Mouse (Mus musculus) embryonic facial prominence, embryonic 10.5 days (tissue): ENCODE measurements around the gene Selenov. TPM values are rescaled to one million over a fixed set of nuclear protein-coding genes. Genes with fewer than 3 reads are reported as not detected.

Experiments used
- DNase-seq: peaks from one replicate; pipeline ENCODE4 v3.0.0-alpha.2; 2017; ENCODE audit warnings: low spot score
- H3K27ac ChIP-seq: fragments of 300-500 bp; sonication (generic); replicated peaks from 2 replicates; pipeline ENCODE4 v1.5.1; 2016; ENCODE audit warnings: mild to moderate bottlenecking
- H3K27me3 ChIP-seq: fragments of 300-500 bp; sonication (generic); replicated peaks from 2 replicates; pipeline ENCODE4 v1.6.1; 2016; ENCODE audit warnings: low read depth, mild to moderate bottlenecking; ENCODE audit not compliant: poor library complexity, severe bottlenecking
- H3K36me3 ChIP-seq: fragments of 300-500 bp; sonication (generic); replicated peaks from 2 replicates; pipeline ENCODE4 v1.6.1; 2016; ENCODE audit warnings: mild to moderate bottlenecking, moderate library complexity
- H3K4me1 ChIP-seq: fragments of 300-500 bp; sonication (generic); 2 replicates; pipeline ENCODE4 v1.6.1; 2016
- H3K4me3 ChIP-seq: fragments of 300-500 bp; sonication (generic); 2 replicates; pipeline ENCODE4 v1.5.1; 2016; ENCODE audit warnings: mild to moderate bottlenecking, moderate library complexity
- H3K9me3 ChIP-seq: fragments of 300-500 bp; sonication (generic); 2 replicates; pipeline ENCODE4 v1.6.1; 2016; ENCODE audit warnings: mild to moderate bottlenecking
- WGBS: fragments of 180-500 bp; shearing (Covaris S2); methylation state at CpG from one replicate; pipeline ENCODE4 v1.1.7; 2016; 5-methylcytosine and 5-hydroxymethylcytosine counted together
- polyA plus RNA-seq: library from polyadenylated mRNA; unstranded; fragments of >200 nt; fragmentation: Nextera tagmentation; extraction: Ambion mirVana; gene quantifications from 2 replicates; pipeline ENCODE4 v1.2.1, GENCODE M21; 2016

The Selenov gene
- 0.18 and 0.49 TPM in 2 replicates for polyA plus RNA-seq

GRCm38 (mm10) chr7:28290638-28291590 is at the start of gene Selenov:
Gene Selenov, minus strand, starts transcription at chr7:28291186.
- under 1% methylated on average over 52 of the region's 52 CpGs for WGBS
- H3K27ac ChIP-seq = no peak within 1 kb of the TSS; the same call in 1 of the 2 replicates
- peaks cover 34% of the 10 kb centered on the region for H3K4me1 ChIP-seq
- no peaks in the 10 kb centered on the region for H3K36me3 ChIP-seq
- DNase-seq = peak; percentile 55
- H3K27me3 ChIP-seq = peaks cover 90% of the 10 kb centered on the region
- H3K4me3 ChIP-seq = peak within 1 kb of the TSS; percentile 47
- H3K9me3 ChIP-seq = no peaks in the 10 kb centered on the region

- Histone ChIP-seq H3K27me3 (no peaks in the 10 kb centered on the region), H3K4me1 (peaks cover 35% of the 10 kb centered on the region), H3K4me3 (peak overlapping the region; percentile 99), H3K9me3 (no peaks in the 10 kb centered on the region), H3K27ac (peak overlapping the region; percentile 93), H3K36me3 (peaks cover 25% of the 10 kb centered on the region)
- WGBS = 80% methylated on average over 19 of the region's 19 CpGs
- DNase-seq = peak; percentile 49
These were observed 48.4 kb upstream of the Selenov start for GRCm38 (mm10) chr7:28339213-28339917.

GRCm38 (mm10) chr7:28338108-28338998 is 47.4 kb upstream of the Selenov start, which contains the start of gene Supt5:
Gene Supt5, minus strand, starts transcription at chr7:28338746.
- Histone ChIP-seq H3K4me3 (peak within 1 kb of the TSS; percentile 99), H3K4me1 (peaks cover 35% of the 10 kb centered on the region), H3K27ac (peak within 1 kb of the TSS; percentile 93), H3K9me3 (no peaks in the 10 kb centered on the region), H3K27me3 (no peaks in the 10 kb centered on the region), H3K36me3 (peaks cover 33% of the 10 kb centered on the region)
- under 1% methylated on average over 77 of the region's 77 CpGs for whole genome bisulfite sequencing
- DNase-seq = peak; percentile 97

- WGBS = 88% methylated on average over 2 of the region's 2 CpGs
These were observed 44.5 kb upstream of the Selenov start for GRCm38 (mm10) chr7:28335471-28335870.

GRCm38 (mm10) chr7:28334534-28334933 is 43.5 kb upstream of the Selenov start:
- DNase-seq = no peak
- H3K27ac ChIP-seq = no peak overlapping the region
- no peak overlapping the region for H3K4me3 ChIP-seq
- no peaks in the 10 kb centered on the region for H3K27me3 ChIP-seq
- H3K9me3 ChIP-seq = no peaks in the 10 kb centered on the region
- H3K36me3 ChIP-seq = peaks cover 71% of the 10 kb centered on the region
- peaks cover 17% of the 10 kb centered on the region for H3K4me1 ChIP-seq
- 93% methylated on average over 4 of the region's 4 CpGs for WGBS

More at GRCm38 (mm10) chr7:28335471-28335870, 44.5 kb upstream of the Selenov start:
- no peak overlapping the region for H3K27ac ChIP-seq
- no peaks in the 10 kb centered on the region for H3K27me3 ChIP-seq
- peaks cover 17% of the 10 kb centered on the region for H3K4me1 ChIP-seq
- DNase-seq = no peak
- H3K4me3 ChIP-seq = no peak overlapping the region
- no peaks in the 10 kb centered on the region for H3K9me3 ChIP-seq
- H3K36me3 ChIP-seq = peaks cover 61% of the 10 kb centered on the region

- WGBS = 94% methylated on average over 2 of the region's 2 CpGs
- Histone ChIP-seq H3K4me1 (no peaks in the 10 kb centered on the region), H3K4me3 (no peak overlapping the region), H3K27me3 (no peaks in the 10 kb centered on the region), H3K36me3 (peaks cover 99% of the 10 kb centered on the region), H3K9me3 (no peaks in the 10 kb centered on the region), H3K27ac (no peak overlapping the region)
- DNase-seq = no peak
These were observed 37.3 kb upstream of the Selenov start for GRCm38 (mm10) chr7:28328260-28328659.

GRCm38 (mm10) chr7:28326457-28326856 is 35.5 kb upstream of the Selenov start:
- Histone ChIP-seq H3K4me1 (no peaks in the 10 kb centered on the region), H3K27me3 (no peaks in the 10 kb centered on the region), H3K27ac (no peak overlapping the region), H3K9me3 (no peaks in the 10 kb centered on the region), H3K4me3 (no peak overlapping the region), H3K36me3 (peaks cover 100% of the 10 kb centered on the region)
- WGBS = 82% methylated on average over 4 of the region's 4 CpGs
- no peak for DNase-seq

GRCm38 (mm10) chr7:28325293-28325692 is 34.3 kb upstream of the Selenov start:
- Histone ChIP-seq H3K36me3 (peaks cover 100% of the 10 kb centered on the region), H3K27ac (no peak overlapping the region), H3K4me1 (no peaks in the 10 kb centered on the region), H3K9me3 (no peaks in the 10 kb centered on the region), H3K4me3 (no peak overlapping the region), H3K27me3 (no peaks in the 10 kb centered on the region)
- DNase-seq = no peak
- 94% methylated on average over 8 of the region's 8 CpGs for WGBS

GRCm38 (mm10) chr7:28321974-28322720 is 31.2 kb upstream of the Selenov start:
- Histone ChIP-seq H3K27me3 (no peaks in the 10 kb centered on the region), H3K4me1 (no peaks in the 10 kb centered on the region), H3K9me3 (no peaks in the 10 kb centered on the region), H3K36me3 (peaks cover 100% of the 10 kb centered on the region), H3K27ac (no peak overlapping the region), H3K4me3 (no peak overlapping the region)
- no peak for DNase-seq
- WGBS = 92% methylated on average over 15 of the region's 15 CpGs

GRCm38 (mm10) chr7:28318714-28319113 is 27.7 kb upstream of the Selenov start:
- peaks cover 100% of the 10 kb centered on the region for H3K36me3 ChIP-seq
- H3K9me3 ChIP-seq = no peaks in the 10 kb centered on the region
- DNase-seq = no peak
- H3K27ac ChIP-seq = no peak overlapping the region
- 94% methylated on average over 17 of the region's 17 CpGs for WGBS
- no peak overlapping the region for H3K4me3 ChIP-seq
- H3K27me3 ChIP-seq = no peaks in the 10 kb centered on the region
- no peaks in the 10 kb centered on the region for H3K4me1 ChIP-seq

- Histone ChIP-seq H3K9me3 (no peaks in the 10 kb centered on the region), H3K27ac (no peak overlapping the region), H3K4me1 (no peaks in the 10 kb centered on the region), H3K27me3 (no peaks in the 10 kb centered on the region), H3K4me3 (no peak overlapping the region), H3K36me3 (peaks cover 93% of the 10 kb centered on the region)
- DNase-seq = no peak
- 92% methylated on average over 3 of the region's 3 CpGs for WGBS
These were observed 27.1 kb upstream of the Selenov start for GRCm38 (mm10) chr7:28318036-28318435.
